Mouse (Mus musculus) spleen, adult 2 months (tissue): Measurements from ENCODE around the gene Gm15056. TPM values are rescaled to one million over a fixed set of nuclear protein-coding genes. Genes with fewer than 3 reads are reported as not detected.

ENCODE experiments used
- DNase-seq, 2 experiments: peaks; one replicate each; pipeline versions ENCODE4 v3.0.0 to v3.0.0-alpha.2; 2012 to 2021; ENCODE audit warnings: low spot score in 2 of 2, low read depth in 1 of 2
- H3K27ac ChIP-seq: fragments of 200-500 bp; 2 replicates; pipeline ENCODE4 v1.5.1; 2012; ENCODE audit warnings: low read length, inconsistent platforms; ENCODE audit not compliant: insufficient read depth
- H3K27me3 ChIP-seq: fragments of 200-500 bp; 2 replicates; pipeline ENCODE4 v1.6.1; 2012; ENCODE audit warnings: mild to moderate bottlenecking, moderate library complexity, low read length, inconsistent platforms; ENCODE audit not compliant: control insufficient read depth, insufficient read depth
- H3K36me3 ChIP-seq: fragments of 200-500 bp; 2 replicates; pipeline ENCODE4 v1.6.1; 2012; ENCODE audit warnings: mild to moderate bottlenecking, low read length, inconsistent platforms; ENCODE audit not compliant: control insufficient read depth, insufficient read depth
- H3K4me1 ChIP-seq: fragments of 200-500 bp; 2 replicates; pipeline ENCODE4 v1.6.1; 2011; ENCODE audit warnings: inconsistent platforms; ENCODE audit not compliant: control insufficient read depth, insufficient read depth, insufficient read length
- H3K4me3 ChIP-seq: fragments of 200-500 bp; 2 replicates; pipeline ENCODE4 v1.5.1; 2011; ENCODE audit warnings: mild to moderate bottlenecking, inconsistent platforms; ENCODE audit not compliant: insufficient read depth, insufficient read length; ENCODE audit errors: extremely low read depth
- CTCF ChIP-seq: fragments of 200-500 bp; IDR thresholded peaks from 2 replicates; pipeline ENCODE4 v1.5.1; 2011; ENCODE audit warnings: mild to moderate bottlenecking, inconsistent platforms; ENCODE audit not compliant: insufficient read depth, insufficient read length, insufficient replicate concordance; ENCODE audit errors: extremely low read depth
- POLR2A ChIP-seq: fragments of 200-500 bp; IDR thresholded peaks from 2 replicates; pipeline ENCODE4 v1.6.1; 2011; ENCODE audit warnings: low read depth, low read length, inconsistent platforms
- WGBS: fragments of 180-500 bp; shearing (Covaris S2); methylation state at CpG from one replicate; pipeline ENCODE4 v1.1.7; 2018; 5-methylcytosine and 5-hydroxymethylcytosine counted together
- polyA plus RNA-seq: library from polyadenylated mRNA; depleted of rRNA; stranded (reverse); fragments of >200 nt; gene quantifications from 2 replicates; pipeline ENCODE4 v1.2.3, GENCODE M21; 2012; rRNA removed

Gm15056 gene
- polyA plus RNA-seq: 0.48 and 0.96 TPM in 2 replicates

GRCm38 (mm10) chr8:20902527-20902926, at the start of gene Gm15056:
TSS of gene Gm15056 (minus strand) at chr8:20902627.
- DNase-seq: no peak
- Histone ChIP-seq H3K4me3 (no peak within 1 kb of the TSS), H3K27me3 (no peaks in the 10 kb centered on the region), H3K36me3 (no peaks in the 10 kb centered on the region), H3K27ac (no peak within 1 kb of the TSS), H3K4me1 (no peaks in the 10 kb centered on the region)
- 50% methylated on average over 2 of the region's 2 CpGs for WGBS
- no peak for TF ChIP-seq CTCF
- no peak for TF ChIP-seq POLR2A

- Histone ChIP-seq H3K27ac (no peak within 1 kb of the TSS), H3K4me1 (no peaks in the 10 kb centered on the region), H3K4me3 (no peak within 1 kb of the TSS), H3K27me3 (no peaks in the 10 kb centered on the region), H3K36me3 (no peaks in the 10 kb centered on the region)
- 76% methylated on average over 3 of the region's 3 CpGs for WGBS
- DNase-seq: no peak
- TF ChIP-seq CTCF: no peak
- TF ChIP-seq POLR2A: no peak
These were observed 42.2 kb upstream of the Gm15056 start, which contains the start of gene AY761185 for GRCm38 (mm10) chr8:20944610-20945009. TSS of gene AY761185 (minus strand) at chr8:20944710.

GRCm38 (mm10) chr8:20921971-20922370, 19.5 kb upstream of the Gm15056 start, which contains the start of gene Gm6040:
TSS of gene Gm6040 (minus strand) at chr8:20922071.
- TF ChIP-seq POLR2A (no peak), CTCF (no peak)
- H3K27ac ChIP-seq: no peak within 1 kb of the TSS
- H3K4me1 ChIP-seq: no peaks in the 10 kb centered on the region
- H3K36me3 ChIP-seq: no peaks in the 10 kb centered on the region
- no peak for DNase-seq
- no peak within 1 kb of the TSS for H3K4me3 ChIP-seq
- WGBS: 76% methylated on average over 3 of the region's 3 CpGs
- no peaks in the 10 kb centered on the region for H3K27me3 ChIP-seq

GRCm38 (mm10) chr8:20912288-20912687, 9.9 kb upstream of the Gm15056 start:
- no peak for DNase-seq
- no peaks in the 10 kb centered on the region for H3K4me1 ChIP-seq
- no peak overlapping the region for H3K27ac ChIP-seq
- H3K36me3 ChIP-seq: no peaks in the 10 kb centered on the region
- no peaks in the 10 kb centered on the region for H3K27me3 ChIP-seq
- WGBS: 54% methylated on average over 1 of the region's 1 CpGs
- H3K4me3 ChIP-seq: no peak overlapping the region
- TF ChIP-seq POLR2A (no peak), CTCF (no peak)

- TF ChIP-seq POLR2A (no peak), CTCF (no peak)
- DNase-seq: no peak
- H3K27me3 ChIP-seq: no peaks in the 10 kb centered on the region
- no peaks in the 10 kb centered on the region for H3K36me3 ChIP-seq
- no peak overlapping the region for H3K4me3 ChIP-seq
- WGBS: 21% methylated on average over 2 of the region's 2 CpGs
- H3K27ac ChIP-seq: no peak overlapping the region
- no peaks in the 10 kb centered on the region for H3K4me1 ChIP-seq
These were observed 5.8 kb upstream of the Gm15056 start for GRCm38 (mm10) chr8:20908256-20908655.

- WGBS: 94% methylated on average over 2 of the region's 2 CpGs
- no peak for TF ChIP-seq POLR2A
- TF ChIP-seq CTCF: no peak
- Histone ChIP-seq H3K36me3 (no peaks in the 10 kb centered on the region), H3K4me1 (no peaks in the 10 kb centered on the region), H3K4me3 (no peak overlapping the region), H3K27ac (no peak overlapping the region), H3K27me3 (no peaks in the 10 kb centered on the region)
- no peak for DNase-seq
These were observed 4.7 kb upstream of the Gm15056 start for GRCm38 (mm10) chr8:20907119-20907518.

GRCm38 (mm10) chr8:20892369-20892768, 10.1 kb downstream of the Gm15056 start, which contains the start of gene Defb33:
TSS of gene Defb33 (plus strand) at chr8:20892669.
- no peak for DNase-seq
- H3K36me3 ChIP-seq: no peaks in the 10 kb centered on the region
- WGBS: 90% methylated on average over 2 of the region's 2 CpGs
- TF ChIP-seq CTCF (no peak), POLR2A (no peak)
- no peaks in the 10 kb centered on the region for H3K4me1 ChIP-seq
- no peak within 1 kb of the TSS for H3K4me3 ChIP-seq
- no peaks in the 10 kb centered on the region for H3K27me3 ChIP-seq
- H3K27ac ChIP-seq: no peak within 1 kb of the TSS
